Mouse (Mus musculus) embryonic fibroblast, embryonic 13.5 days (primary cell): ENCODE data around the gene Pls3.
"Not testable (repeated sequence)": the region's sequence is repeated elsewhere in the genome, so short reads cannot be mapped to it uniquely, and the experiment has no call there.

Experiments
- CTCF ChIP-seq: IDR thresholded peaks from 2 replicates; pipeline ENCODE4 v1.5.1; 2011; ENCODE audit warnings: mild to moderate bottlenecking, control low read depth, low read length, moderate library complexity, borderline replicate concordance; ENCODE audit not compliant: insufficient read depth
- POLR2A ChIP-seq: IDR thresholded peaks from 2 replicates; pipeline ENCODE4 v1.6.1; 2011; ENCODE audit warnings: low read depth, mild to moderate bottlenecking, control low read depth, low read length, moderate library complexity

DNA sequence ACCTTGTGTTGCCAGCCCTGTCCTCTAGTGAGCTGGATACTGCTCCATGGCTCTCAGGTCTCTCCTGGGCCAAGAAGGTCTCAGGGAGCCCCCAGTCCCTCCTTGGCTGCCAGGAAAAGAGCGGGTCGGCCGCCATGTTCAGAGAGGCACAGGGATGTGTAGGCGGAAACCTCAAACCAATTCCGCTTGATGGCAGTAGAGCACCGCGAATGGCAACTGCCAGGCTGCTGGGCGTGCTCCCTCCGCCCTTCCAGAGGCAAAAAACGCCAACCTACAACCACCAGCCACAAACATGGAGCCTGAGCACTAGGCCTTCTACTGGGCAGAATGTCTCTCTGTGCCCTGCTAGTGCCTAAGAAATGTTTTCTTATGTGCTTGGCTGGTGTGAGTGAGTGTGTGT is 125.7 kb downstream of the Pls3 start:
- not testable (repeated sequence) for TF ChIP-seq CTCF, POLR2A
